Mouse (Mus musculus) B cell, adult 67 days (primary cell): Measurements from ENCODE around the gene Gzmc. TPM values are rescaled to one million over a fixed set of nuclear protein-coding genes. Genes with fewer than 3 reads are reported as not detected.

ENCODE experiments used
- total RNA-seq, 2 experiments: library from RNA; stranded (reverse); gene quantifications; 4 replicates each; pipeline ENCODE4 v1.2.4; 2023

The Gzmc gene
- total RNA-seq = not detected

GRCm38 (mm10) chr14:56234556-56234955 lies at the start of gene Gzmc:
Gene Gzmc, minus strand, starts transcription at chr14:56234656.

GRCm38 (mm10) chr14:56262153-56262552 lies 27.7 kb upstream of the Gzmc start, which contains the start of gene Gzmb:
Gene Gzmb, minus strand, starts transcription at chr14:56262260.

GRCm38 (mm10) chr14:56211317-56211716 lies 23.1 kb downstream of the Gzmc start, which contains the start of gene Gzmf:
Gene Gzmf, minus strand, starts transcription at chr14:56211417.

Other genes with a start within 250 kb of the Gzmc start
- not detected for gene Mcpt1, start 216.7 kb downstream of the Gzmc start, total RNA-seq
- not detected for gene Mcpt9, start 204.2 kb downstream of the Gzmc start, total RNA-seq
- gene Mcpt2, start 192.6 kb downstream of the Gzmc start, total RNA-seq = not detected
- not detected for gene Mcpt4, start 172.3 kb downstream of the Gzmc start, total RNA-seq
- not detected for gene Mcpt8, start 149.4 kb downstream of the Gzmc start, total RNA-seq
- gene Ctsg, start 132.1 kb downstream of the Gzmc start, total RNA-seq = not detected
- not detected for gene Gzme, start 114.0 kb downstream of the Gzmc start, total RNA-seq
- not detected for gene Gzmd, start 102.0 kb downstream of the Gzmc start, total RNA-seq
- not detected for gene Gzmg, start 75.1 kb downstream of the Gzmc start, total RNA-seq
- gene Gzmn, start 60.1 kb downstream of the Gzmc start, total RNA-seq = not detected
- gene Gzmf, start 23.2 kb downstream of the Gzmc start, total RNA-seq = not detected
- under 1 TPM in 1 of 2 experiments, not detected in 1; 0.64 TPM for gene Gzmb, start 27.6 kb upstream of the Gzmc start, total RNA-seq
- not detected for gene Atp12a, start 130.4 kb upstream of the Gzmc start, total RNA-seq
- under 1 TPM; 0.36 to 0.64 TPM for gene Rnf17, start 167.9 kb upstream of the Gzmc start, total RNA-seq